Mouse (Mus musculus): Measurements from ENCODE around the gene Tenm4. TPM values are rescaled to one million over a fixed set of nuclear protein-coding genes. Genes with fewer than 3 reads are reported as not detected.

Gene Tenm4
- total and polyA plus RNA-seq, 3 experiments: 9.2 to 15.2 TPM; not detected in 1

GRCm38 (mm10) chr7:96890987-96891386 is 719.9 kb downstream of the Tenm4 start:
- Histone ChIP-seq H3K9ac (ENCODE audit: control insufficient read depth, low read depth, low read length, poor library complexity, severe bottlenecking) (no peak overlapping the region), H3K9me3 (replicated peaks; ENCODE audit: insufficient read depth, low read length) (no peaks in the 10 kb centered on the region), H3K27me3 (ENCODE audit: control insufficient read depth in 1 of 2, insufficient read depth in 2 of 2, low read length in 2 of 2) (no peaks in the 10 kb centered on the region), H3K27ac (ENCODE audit: control insufficient read depth, low read depth, low read length) (no peak overlapping the region), H3K36me3 (ENCODE audit: control insufficient read depth in 1 of 2, insufficient read depth in 2 of 2, low read length in 2 of 2) (no peaks in the 10 kb centered on the region), H3K79me2 (ENCODE audit: control insufficient read depth, insufficient read depth, low read length, poor library complexity) (no peaks in the 10 kb centered on the region), H3K4me1 (ENCODE audit: control insufficient read depth in 1 of 2, insufficient read depth in 2 of 2, low read length in 2 of 2) (no peaks in the 10 kb centered on the region), H3K4me3 (ENCODE audit: control insufficient read depth in 1 of 2, insufficient read depth in 1 of 2, low read depth in 2 of 2, low read length in 2 of 2) (no peak overlapping the region)
- no peak for DNase-seq (ENCODE audit: low read depth, low spot score)
- TF ChIP-seq MAZ (IDR thresholded peaks at IDR 0.05; ENCODE audit: low read depth, low read length) (no peak), POLR2AphosphoS5 (IDR thresholded peaks at IDR 0.05; ENCODE audit: borderline replicate concordance, low read depth, low read length) (no peak), ZKSCAN1 (IDR thresholded peaks at IDR 0.05; ENCODE audit: low read depth, low read length) (no peak), SIN3A (IDR thresholded peaks at IDR 0.05; ENCODE audit: low read length) (no peak)

DNA sequence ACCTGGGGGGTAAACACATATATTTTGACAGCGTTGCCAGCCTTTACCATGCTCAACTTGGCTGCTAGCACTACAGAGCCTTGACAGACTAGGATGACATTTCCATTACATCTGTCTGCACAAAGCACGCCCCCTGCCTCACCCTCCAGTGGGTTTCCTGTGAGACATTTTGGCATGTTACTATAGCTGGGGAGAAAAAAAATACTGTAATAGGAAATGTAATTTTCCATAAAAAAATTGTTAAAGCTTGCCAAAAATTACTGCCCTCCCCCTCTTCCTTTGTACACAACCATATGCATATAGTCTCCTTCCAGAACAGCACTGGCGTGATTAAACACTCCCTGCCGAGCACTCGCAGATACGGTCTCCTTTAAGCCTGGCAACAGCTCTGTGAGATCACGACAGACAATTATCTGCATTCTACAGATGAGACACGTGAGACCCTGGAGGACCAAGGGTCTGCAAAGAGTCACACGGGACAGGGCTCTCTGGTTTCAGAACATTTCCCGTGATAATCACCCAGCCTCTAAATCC is 728.1 kb downstream of the Tenm4 start:
- Histone ChIP-seq H3K79me2 (ENCODE audit: control insufficient read depth, insufficient read depth, low read length, poor library complexity) (no peaks in the 10 kb centered on the region), H3K4me3 (ENCODE audit: control insufficient read depth in 1 of 2, insufficient read depth in 1 of 2, low read depth in 2 of 2, low read length in 2 of 2) (no peak overlapping the region), H3K36me3 (ENCODE audit: control insufficient read depth in 1 of 2, insufficient read depth in 2 of 2, low read length in 2 of 2) (no peaks in the 10 kb centered on the region), H3K9me3 (replicated peaks; ENCODE audit: insufficient read depth, low read length) (no peaks in the 10 kb centered on the region), H3K9ac (ENCODE audit: control insufficient read depth, low read depth, low read length, poor library complexity, severe bottlenecking) (no peak overlapping the region), H3K4me1 (ENCODE audit: control insufficient read depth in 1 of 2, insufficient read depth in 2 of 2, low read length in 2 of 2) (no peaks in the 10 kb centered on the region), H3K27ac (ENCODE audit: control insufficient read depth, low read depth, low read length) (no peak overlapping the region), H3K27me3 (ENCODE audit: control insufficient read depth in 1 of 2, insufficient read depth in 2 of 2, low read length in 2 of 2) (no peaks in the 10 kb centered on the region)
- DNase-seq (ENCODE audit: low read depth, low spot score): no peak
- TF ChIP-seq RAD21 (IDR thresholded peaks at IDR 0.05; ENCODE audit: low read depth, low read length): no peak
- no peak for TF ChIP-seq CHD1 (IDR thresholded peaks at IDR 0.05; ENCODE audit: low read depth, low read length)
- TF ChIP-seq ZC3H11A (IDR thresholded peaks at IDR 0.05; ENCODE audit: low read depth, low read length): no peak
- no peak for TF ChIP-seq ZNF384 (IDR thresholded peaks at IDR 0.05; ENCODE audit: low read depth, low read length)
- TF ChIP-seq USF1 (IDR thresholded peaks at IDR 0.05; ENCODE audit: low read depth, low read length): no peak
- no peak for TF ChIP-seq NRF1 (IDR thresholded peaks at IDR 0.05; ENCODE audit: insufficient read depth, low read depth, low read length, poor library complexity, severe bottlenecking)
- TF ChIP-seq MAX (IDR thresholded peaks at IDR 0.05; ENCODE audit: low read length): no peak
- no peak for TF ChIP-seq MEF2A (IDR thresholded peaks at IDR 0.05; ENCODE audit: extremely low read depth, insufficient replicate concordance, low read depth, low read length, poor library complexity, severe bottlenecking)
- TF ChIP-seq SMC3 (IDR thresholded peaks at IDR 0.05; ENCODE audit: low read depth, low read length): no peak
- no peak for TF ChIP-seq ELF1 (IDR thresholded peaks at IDR 0.05; ENCODE audit: low read depth, low read length)
- TF ChIP-seq USF2 (IDR thresholded peaks at IDR 0.05; ENCODE audit: borderline replicate concordance in 1 of 2, insufficient read depth in 1 of 2, low read depth in 1 of 2, low read length in 2 of 2): no peak
- TF ChIP-seq SIN3A (IDR thresholded peaks at IDR 0.05; ENCODE audit: low read length): no peak
- TF ChIP-seq ETS1 (IDR thresholded peaks at IDR 0.05; ENCODE audit: low read depth, low read length): no peak
- no peak for TF ChIP-seq KAT2A (conservative IDR thresholded peaks at IDR 0.05; ENCODE audit: low read depth, low read length)
- TF ChIP-seq MAZ (IDR thresholded peaks at IDR 0.05; ENCODE audit: low read depth, low read length): no peak
